Mouse (Mus musculus) myocyte (in vitro differentiated cells): ENCODE data around the gene Slc35f1.

ENCODE experiments used
- CEBPB ChIP-seq: IDR thresholded peaks from 2 replicates; pipeline ENCODE4 v1.6.1; 2011; ENCODE audit warnings: mild to moderate bottlenecking, moderate library complexity; ENCODE audit not compliant: poor library complexity, insufficient read depth, severe bottlenecking
- E2F4 ChIP-seq: IDR thresholded peaks from one replicate; pipeline ENCODE4 v1.6.1; 2011; ENCODE audit warnings: mild to moderate bottlenecking, control low read depth, moderate library complexity; ENCODE audit not compliant: insufficient read depth
- MAX ChIP-seq: IDR thresholded peaks from one replicate; pipeline ENCODE4 v1.6.1; 2011; ENCODE audit warnings: low read depth, mild to moderate bottlenecking, control low read depth
- MYOD1 ChIP-seq, 3 experiments: IDR thresholded peaks; one replicate each; pipeline ENCODE4 v1.6.1; 2011; ENCODE audit warnings: control low read depth in 2 of 3, low read depth in 2 of 3, mild to moderate bottlenecking in 2 of 3, moderate library complexity in 1 of 3; ENCODE audit not compliant: insufficient read length in 2 of 3, control insufficient read depth in 1 of 3
- MYOG ChIP-seq, 3 experiments: IDR thresholded peaks; one replicate each; pipeline ENCODE4 v1.6.1; 2011; ENCODE audit warnings: control low read depth in 2 of 3, low read depth in 2 of 3, mild to moderate bottlenecking in 2 of 3; ENCODE audit not compliant: insufficient read length in 2 of 3, control insufficient read depth in 1 of 3, insufficient read depth in 1 of 3
- POLR2A ChIP-seq: IDR thresholded peaks from one replicate; pipeline ENCODE4 v1.6.1; 2011; ENCODE audit warnings: low read depth, mild to moderate bottlenecking, control low read depth, moderate library complexity; ENCODE audit not compliant: insufficient read length
- POLR2AphosphoS2 ChIP-seq: IDR thresholded peaks from one replicate; pipeline ENCODE4 v1.6.1; 2011; ENCODE audit warnings: low read depth, control low read depth; ENCODE audit not compliant: insufficient read length
- TCF12 ChIP-seq: IDR thresholded peaks from one replicate; pipeline ENCODE4 v1.6.1; 2011; ENCODE audit warnings: mild to moderate bottlenecking, control low read depth; ENCODE audit not compliant: poor library complexity, insufficient read depth, severe bottlenecking
- USF1 ChIP-seq: IDR thresholded peaks from one replicate; pipeline ENCODE4 v1.6.1; 2011; ENCODE audit warnings: low read depth, mild to moderate bottlenecking, control low read depth, moderate library complexity

DNA sequence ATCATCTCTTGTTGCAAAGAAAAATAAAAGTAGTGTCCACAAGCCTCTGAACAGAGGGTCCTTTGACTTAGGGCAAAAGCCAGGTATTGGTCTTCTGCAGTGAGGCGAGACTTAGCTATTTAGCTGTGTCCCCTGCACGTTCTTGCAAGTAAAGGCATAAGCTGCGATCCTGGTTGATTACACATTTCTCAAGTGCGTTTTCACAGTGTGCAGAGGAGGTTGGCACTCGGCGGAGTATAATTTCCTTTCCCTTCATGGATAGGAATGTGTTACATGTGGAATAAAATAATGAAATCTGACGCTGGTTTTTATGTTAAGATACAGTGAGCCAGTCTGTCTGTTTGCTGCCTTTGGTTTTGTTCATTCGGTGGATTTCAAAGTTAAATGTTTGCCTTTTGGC lies 232.8 kb downstream of the Slc35f1 start:
- TF ChIP-seq POLR2AphosphoS2 (no peak), CEBPB (no peak), POLR2A (no peak), TCF12 (no peak), MAX (no peak), E2F4 (no peak), USF1 (no peak), MYOG (IDR thresholded peaks at IDR 0.05; ENCODE audit: control insufficient read depth in 1 of 3, insufficient read depth in 1 of 3, insufficient read length in 2 of 3, low read depth in 2 of 3) (no peak), MYOD1 (IDR thresholded peaks at IDR 0.05; ENCODE audit: control insufficient read depth in 1 of 3, insufficient read length in 2 of 3, low read depth in 2 of 3) (no peak)
